Mouse (Mus musculus): ENCODE results near the gene Pip4k2c.

Gene Pip4k2c

GRCm38 (mm10) chr10:127189116-127189650 lies 22.2 kb downstream of the Pip4k2c start:
- no peak for DNase-seq (ENCODE audit: inconsistent ontology term)

DNA sequence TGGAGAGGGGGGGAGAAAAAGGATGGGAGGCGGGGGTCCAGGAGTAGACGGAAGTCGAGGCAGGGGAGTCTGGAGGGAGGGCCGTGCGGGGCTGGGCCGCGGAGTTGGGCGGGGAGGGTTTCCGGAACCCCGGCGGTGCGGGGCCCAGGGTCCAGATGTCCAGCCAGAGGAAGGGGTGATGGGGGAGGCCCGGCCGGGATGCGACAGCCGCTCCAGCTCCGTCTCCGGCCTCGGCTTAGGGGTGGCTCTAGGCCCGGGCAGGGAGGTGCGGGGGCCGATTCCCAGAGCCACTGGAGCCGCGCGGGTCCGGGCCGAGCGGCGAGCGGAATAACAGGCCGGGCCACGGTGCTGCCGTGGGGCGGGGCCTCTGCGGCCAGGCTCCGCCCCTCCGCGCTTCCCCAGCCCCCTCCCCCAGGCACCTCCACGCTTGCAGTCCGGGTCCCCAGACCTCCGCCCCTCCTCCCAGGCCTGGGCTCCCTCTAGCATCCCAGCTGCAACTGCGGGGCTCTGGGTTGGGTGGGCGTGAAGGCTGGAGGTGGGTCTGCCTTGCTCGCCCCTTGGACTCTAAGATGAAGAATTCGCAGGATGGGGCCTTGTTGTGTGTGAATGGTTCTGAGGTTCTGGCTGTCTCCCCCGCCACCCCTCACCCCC lies 22.8 kb downstream of the Pip4k2c start:
- peak; percentile 82 for DNase-seq (ENCODE audit: inconsistent ontology term)

GRCm38 (mm10) chr10:127188079-127188453 lies 23.3 kb downstream of the Pip4k2c start:
- DNase-seq (ENCODE audit: inconsistent ontology term) = no peak

GRCm38 (mm10) chr10:127187371-127188078 lies 23.9 kb downstream of the Pip4k2c start:
- no peak for DNase-seq (ENCODE audit: inconsistent ontology term)

- no peak for DNase-seq (ENCODE audit: inconsistent ontology term)
Observed at GRCm38 (mm10) chr10:127186451-127186850, 24.9 kb downstream of the Pip4k2c start.

DNA sequence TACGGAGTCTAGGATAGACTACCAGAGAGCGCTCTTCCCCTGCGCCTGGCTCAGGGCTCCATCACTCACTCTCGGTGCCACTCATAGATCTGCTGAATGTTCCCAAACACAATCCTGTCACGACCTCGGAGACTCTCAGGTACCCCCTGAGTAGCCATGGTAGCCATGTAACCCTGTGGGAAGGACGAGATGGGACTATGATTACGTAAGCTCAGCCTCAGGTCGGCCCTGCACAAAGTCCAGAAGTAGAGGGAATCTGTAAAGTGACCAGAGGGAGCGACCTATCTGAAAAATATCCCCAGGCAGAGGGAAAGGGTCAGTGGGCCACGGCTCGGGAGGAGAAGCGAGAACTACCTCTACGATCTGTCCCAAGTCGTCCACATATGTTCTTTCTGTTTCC lies 25.9 kb downstream of the Pip4k2c start:
- DNase-seq (ENCODE audit: inconsistent ontology term) = no peak

- DNase-seq (ENCODE audit: inconsistent ontology term) = no peak
Observed at GRCm38 (mm10) chr10:127185101-127185500, 26.3 kb downstream of the Pip4k2c start.

DNA sequence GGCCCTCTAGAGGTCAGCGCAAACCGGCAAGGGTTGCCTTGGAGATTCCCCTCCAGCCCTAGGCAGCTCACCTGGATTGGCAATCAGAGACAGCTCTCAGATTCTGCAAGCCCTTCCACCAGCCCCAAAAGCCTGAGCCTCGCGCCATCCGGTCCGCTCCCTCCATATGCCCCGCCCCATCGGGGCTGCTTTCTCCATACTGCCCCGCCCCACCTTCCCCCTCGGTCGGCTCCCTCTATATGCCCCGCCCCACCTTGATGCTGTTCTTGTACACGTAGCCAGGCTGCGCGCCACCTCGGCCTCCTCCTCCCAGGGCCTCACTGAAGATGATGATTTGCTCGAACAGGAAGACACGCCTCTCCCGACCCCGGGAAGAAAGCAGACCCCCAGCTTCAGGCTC lies 27.6 kb downstream of the Pip4k2c start:
- no peak for DNase-seq (ENCODE audit: inconsistent ontology term)

- DNase-seq (ENCODE audit: inconsistent ontology term) = no peak
Observed at GRCm38 (mm10) chr10:127182624-127183023, 28.8 kb downstream of the Pip4k2c start.

GRCm38 (mm10) chr10:127181566-127181965 lies 29.8 kb downstream of the Pip4k2c start:
- DNase-seq (ENCODE audit: inconsistent ontology term) = no peak

DNA sequence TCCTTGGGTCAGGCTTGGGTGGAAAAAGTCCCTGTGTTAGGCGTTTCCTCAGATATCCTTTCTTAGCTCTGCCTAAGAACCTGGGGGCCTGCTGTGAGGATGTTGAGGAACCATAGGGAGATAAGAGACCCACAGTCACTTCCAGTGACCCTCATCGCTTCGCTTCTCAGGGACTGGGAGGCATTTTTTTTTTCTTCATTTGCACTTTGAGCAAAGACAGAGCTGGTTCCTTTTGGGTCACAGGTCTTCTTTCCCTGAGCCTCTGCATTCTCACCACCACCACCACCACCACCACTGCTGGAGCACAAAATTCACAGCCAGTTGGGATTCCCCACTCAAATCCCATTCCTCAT lies 30.7 kb downstream of the Pip4k2c start:
- no peak for DNase-seq (ENCODE audit: inconsistent ontology term)

DNA sequence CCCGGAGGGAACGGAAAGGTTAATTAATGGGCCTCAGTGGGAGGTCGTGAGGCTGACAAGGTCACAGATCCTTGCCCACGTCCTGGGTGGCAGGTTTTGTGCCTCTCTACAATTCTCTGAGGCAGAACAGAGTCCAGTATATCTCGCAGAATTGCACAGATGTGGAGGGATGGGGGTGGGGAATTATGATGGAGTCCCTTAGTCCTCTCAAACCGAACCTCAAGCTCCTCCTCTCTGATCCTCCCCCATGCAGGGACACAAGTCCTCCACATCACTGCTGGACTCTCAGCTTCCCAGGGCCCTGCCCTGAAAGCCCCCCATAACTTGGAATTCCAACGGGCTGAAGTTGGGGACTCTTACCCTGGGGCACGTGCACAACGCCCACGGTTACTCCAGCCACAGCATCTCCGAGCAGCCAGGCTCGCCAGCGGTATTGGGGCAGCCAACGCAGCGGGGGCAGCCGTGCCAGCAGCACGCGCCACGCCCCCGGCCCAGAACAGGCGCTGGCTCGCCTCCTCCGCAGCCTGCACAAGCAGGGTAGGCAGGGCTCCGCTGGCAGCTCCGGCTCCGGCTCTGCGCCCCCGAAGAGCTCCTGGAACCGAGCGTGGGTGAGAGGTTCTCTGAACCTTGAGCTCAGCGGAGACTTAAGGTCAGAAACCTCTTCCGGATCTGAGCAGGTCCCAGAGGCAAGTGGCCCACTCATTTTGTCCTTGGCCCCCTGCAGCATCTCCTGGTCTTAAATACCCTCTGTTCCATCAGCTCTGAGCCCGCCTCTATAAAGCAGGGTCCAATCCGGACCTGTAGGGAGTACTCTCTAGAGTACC lies 31.3 kb downstream of the Pip4k2c start, which contains the start of gene Slc26a10:
Slc26a10 (minus strand) TSS at position 775 of the 824 bp plus-strand sequence.
- DNase-seq (ENCODE audit: inconsistent ontology term) = peak; percentile 52

GRCm38 (mm10) chr10:127178286-127179027 lies 32.9 kb downstream of the Pip4k2c start:
- DNase-seq (ENCODE audit: inconsistent ontology term) = no peak

DNA sequence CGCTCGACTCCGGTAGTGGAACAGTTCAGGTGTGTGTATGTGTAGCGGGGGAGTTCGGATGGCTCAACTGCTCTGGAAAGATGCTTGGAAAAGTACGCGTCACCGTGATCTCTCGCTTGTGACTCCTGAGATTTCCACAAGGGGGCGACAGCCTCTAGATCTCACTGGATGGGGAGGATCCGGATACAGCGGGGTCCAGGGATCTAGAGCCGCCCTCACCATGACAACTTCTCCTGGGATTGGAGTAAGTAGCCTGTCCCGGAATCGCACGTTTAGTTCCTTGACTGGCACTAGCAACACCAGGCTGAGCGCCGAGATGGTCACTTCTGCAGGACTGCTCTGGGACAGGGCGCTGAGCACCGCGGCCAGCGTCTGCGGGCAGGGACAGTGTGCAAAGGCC lies 33.7 kb downstream of the Pip4k2c start:
- DNase-seq (ENCODE audit: inconsistent ontology term) = peak; percentile 87

DNA sequence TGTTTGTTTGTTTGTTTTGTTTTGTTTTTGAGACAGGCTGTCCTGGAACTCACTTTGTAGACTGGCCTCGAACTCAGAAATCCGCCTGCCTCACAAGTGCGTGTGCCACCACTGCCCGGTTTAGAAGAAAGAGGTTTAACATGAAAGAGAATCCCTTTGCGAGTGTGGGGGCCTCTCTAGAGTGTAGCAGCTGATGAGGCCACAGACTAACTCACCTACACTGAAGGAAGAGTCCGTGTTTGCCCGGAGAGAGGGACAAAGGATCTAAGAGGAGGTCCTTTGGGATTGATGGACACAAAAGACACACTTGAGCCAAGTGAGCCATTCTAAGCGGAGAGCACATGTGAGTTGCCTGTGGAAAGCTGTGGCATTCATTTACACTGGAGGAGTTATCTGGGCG lies 34.1 kb downstream of the Pip4k2c start:
- no peak for DNase-seq (ENCODE audit: inconsistent ontology term)

DNA sequence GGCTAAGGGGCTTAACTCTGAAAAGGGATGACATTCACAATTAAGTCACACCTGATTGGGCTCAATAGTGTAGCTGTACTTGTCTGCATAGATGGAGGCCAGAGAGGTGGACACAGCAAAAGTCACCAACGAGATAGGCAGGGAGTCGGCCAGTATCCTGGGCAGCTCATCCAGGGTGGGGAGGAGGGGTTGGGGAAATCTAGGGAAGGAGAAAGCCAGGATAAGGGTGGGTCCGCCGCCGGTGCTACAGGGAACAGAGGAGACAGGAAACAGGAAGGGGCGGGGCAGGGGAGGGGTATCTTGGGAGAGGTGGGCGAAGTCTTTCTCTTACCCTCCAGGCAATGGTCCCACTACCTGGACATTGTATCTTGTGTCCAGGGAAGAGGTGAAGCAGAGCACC lies 34.6 kb downstream of the Pip4k2c start:
- DNase-seq (ENCODE audit: inconsistent ontology term) = no peak

GRCm38 (mm10) chr10:127176228-127176627 lies 35.2 kb downstream of the Pip4k2c start:
- no peak for DNase-seq (ENCODE audit: inconsistent ontology term)

DNA sequence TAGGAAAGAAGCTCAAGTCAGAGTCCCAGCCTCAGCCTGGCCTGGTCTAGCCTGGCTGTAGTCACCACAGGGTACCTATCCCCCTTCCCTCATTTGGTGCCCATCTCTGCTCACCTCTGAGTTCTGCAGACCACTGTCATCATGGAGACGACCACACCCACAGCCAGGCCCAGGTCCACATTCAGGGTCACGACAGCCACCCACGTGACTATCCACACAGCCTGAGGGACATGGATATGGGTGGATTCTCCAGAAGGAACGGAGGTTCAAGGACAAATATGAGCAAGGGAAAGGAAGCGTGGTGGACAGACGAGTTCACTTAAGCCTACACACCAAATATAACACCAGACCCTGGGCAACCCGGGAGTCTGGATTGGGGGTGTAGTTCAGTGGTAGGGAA lies 37.2 kb downstream of the Pip4k2c start:
- no peak for DNase-seq (ENCODE audit: inconsistent ontology term)

GRCm38 (mm10) chr10:127173148-127174065 lies 38.0 kb downstream of the Pip4k2c start:
- no peak for DNase-seq (ENCODE audit: inconsistent ontology term)

DNA sequence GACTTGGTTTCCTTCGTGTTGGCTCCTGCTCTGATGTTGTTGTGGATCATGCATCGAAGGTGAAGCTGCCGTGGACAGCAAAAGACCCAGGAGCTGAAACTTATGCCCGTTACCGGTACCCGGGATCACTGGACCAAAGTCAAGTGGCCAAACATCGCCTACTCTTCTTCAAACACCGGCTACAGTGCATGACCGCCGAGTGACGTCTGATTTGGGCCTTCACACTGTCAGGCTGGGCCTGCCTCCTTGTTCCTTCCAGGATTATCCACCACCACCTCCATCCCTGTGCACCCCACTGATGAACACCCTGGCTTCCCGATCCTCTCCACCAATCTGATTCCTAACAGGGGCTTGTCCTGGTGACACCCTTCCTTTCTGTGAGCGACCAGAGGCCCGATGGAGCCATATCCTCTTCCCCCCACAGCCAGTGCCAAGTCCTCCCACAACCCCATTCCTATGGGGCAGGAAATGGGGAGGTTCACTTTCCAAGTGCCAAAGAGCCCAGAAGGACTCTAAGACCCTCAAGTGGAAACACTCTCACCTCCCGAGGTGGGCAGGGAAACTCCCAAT lies 39.7 kb downstream of the Pip4k2c start:
- DNase-seq (ENCODE audit: inconsistent ontology term) = no peak

Measured in Muller cell, postnatal 12 days (primary cell).